Mouse (Mus musculus): ENCODE results near the gene Fdx1l.

DNA sequence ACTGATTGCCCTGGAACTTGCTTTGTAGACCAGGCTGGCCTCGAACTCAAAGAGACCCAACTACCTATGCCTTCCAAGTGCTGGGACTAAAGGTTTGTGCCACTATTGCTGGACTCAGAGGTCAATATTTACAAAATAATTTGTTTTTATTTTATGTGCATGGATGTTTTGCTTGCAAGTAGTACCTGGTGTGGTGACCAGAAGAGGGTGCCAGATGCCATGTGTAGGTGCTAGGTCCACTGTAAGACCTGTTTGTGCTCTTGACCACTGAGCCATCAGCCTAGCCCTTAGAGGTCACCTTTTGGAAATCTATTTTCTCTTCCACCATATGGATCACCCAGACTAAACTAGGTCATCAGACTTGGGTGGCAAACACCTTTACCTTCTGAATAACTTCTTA, 50.7 kb downstream of the Fdx1l start:
- peak; percentile 23; the same call in 1 of the 2 replicates for TF ChIP-seq CTCF (IDR thresholded peaks at IDR 0.05; ENCODE audit: control insufficient read depth, insufficient read depth, low read length)
- TF ChIP-seq POLR2A (IDR thresholded peaks at IDR 0.05; ENCODE audit: borderline replicate concordance, control insufficient read depth, low read depth, low read length) = no peak
